Mouse (Mus musculus): ENCODE data around the gene Zfp385c.

DNA sequence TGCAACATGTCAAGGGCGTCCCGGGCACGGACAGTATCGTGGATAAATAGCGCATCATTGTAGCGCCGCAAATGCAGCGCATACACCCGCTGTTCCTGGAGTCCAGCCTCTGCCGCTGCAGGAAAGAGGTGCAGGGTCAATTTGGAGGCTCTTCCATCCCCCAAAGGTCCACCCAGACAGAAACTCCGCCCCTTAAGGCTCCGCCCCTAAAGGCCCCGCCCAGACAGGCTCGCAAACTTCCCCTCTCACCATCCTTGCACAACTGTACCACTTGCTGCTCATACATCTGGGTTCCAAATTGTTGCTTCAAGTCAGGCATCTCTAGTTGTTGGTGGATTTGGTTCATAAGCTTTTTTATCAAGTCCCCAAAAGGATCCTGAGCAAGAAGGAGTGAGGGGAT is 9.0 kb upstream of the Zfp385c start:
- TF ChIP-seq POLR2A (IDR thresholded peaks at IDR 0.05; ENCODE audit: control insufficient read depth, extremely low read depth, insufficient read depth, low read length, poor library complexity) (no peak), CTCF (IDR thresholded peaks at IDR 0.05; ENCODE audit: borderline replicate concordance, control insufficient read depth, extremely low read depth, insufficient read depth, low read length, poor library complexity) (no peak)
